Mouse (Mus musculus) olfactory bulb, adult 2 months (tissue): ENCODE data around the gene Cog5.

Experiments
- CTCF ChIP-seq: fragments of 200-500 bp; IDR thresholded peaks from 2 replicates; pipeline ENCODE4 v1.5.1; 2012; ENCODE audit warnings: low read depth, mild to moderate bottlenecking, low read length, moderate library complexity; ENCODE audit not compliant: insufficient read depth
- POLR2A ChIP-seq: fragments of 200-500 bp; IDR thresholded peaks from 2 replicates; pipeline ENCODE4 v1.6.1; 2012; ENCODE audit warnings: mild to moderate bottlenecking, low read depth, low read length, moderate library complexity; ENCODE audit not compliant: insufficient read depth

- no peak for TF ChIP-seq POLR2A
- no peak for TF ChIP-seq CTCF
Measured at GRCm38 (mm10) chr12:31925343-31925742, 270.7 kb downstream of the Cog5 start.
